Mouse (Mus musculus) heart, embryonic 12.5 days (tissue): ENCODE measurements around the gene Abcb5. TPM values are rescaled to one million over a fixed set of nuclear protein-coding genes. Genes with fewer than 3 reads are reported as not detected.

Source experiments
- ATAC-seq: fragments of 200-750 bp; cut with Nextera tagmentation; 2 replicates; pipeline ENCODE4 v1.8.0; 2017; ENCODE audit warnings: moderate TSS enrichment, moderate library complexity; ENCODE audit not compliant: insufficient number of reproducible peaks, low FRiP score
- H3K27ac ChIP-seq: fragments of 300-500 bp; sonication (generic); 2 replicates; pipeline ENCODE4 v1.5.1; 2016; ENCODE audit warnings: mild to moderate bottlenecking, moderate library complexity; ENCODE audit not compliant: poor library complexity, severe bottlenecking
- H3K27me3 ChIP-seq: fragments of 300-500 bp; sonication (generic); replicated peaks from 2 replicates; pipeline ENCODE4 v1.6.1; 2016; ENCODE audit warnings: mild to moderate bottlenecking, moderate library complexity
- H3K36me3 ChIP-seq: fragments of 300-500 bp; sonication (generic); 2 replicates; pipeline ENCODE4 v1.6.1; 2016; ENCODE audit warnings: mild to moderate bottlenecking, moderate library complexity
- H3K4me1 ChIP-seq: fragments of 300-500 bp; sonication (generic); replicated peaks from 2 replicates; pipeline ENCODE4 v1.6.1; 2016; ENCODE audit warnings: mild to moderate bottlenecking
- H3K4me2 ChIP-seq: fragments of 300-500 bp; sonication (generic); 2 replicates; pipeline ENCODE4 v1.6.1; 2016; ENCODE audit warnings: mild to moderate bottlenecking, moderate library complexity
- H3K4me3 ChIP-seq: fragments of 300-500 bp; sonication (generic); 2 replicates; pipeline ENCODE4 v1.5.1; 2016; ENCODE audit warnings: mild to moderate bottlenecking
- H3K9ac ChIP-seq: fragments of 300-500 bp; sonication (generic); 2 replicates; pipeline ENCODE4 v1.6.1; 2016; ENCODE audit warnings: mild to moderate bottlenecking, moderate library complexity
- H3K9me3 ChIP-seq: fragments of 300-500 bp; sonication (generic); replicated peaks from 2 replicates; pipeline ENCODE4 v1.6.1; 2016; ENCODE audit warnings: mild to moderate bottlenecking, moderate library complexity
- WGBS: fragments of 180-500 bp; shearing (Covaris S2); methylation state at CpG from one replicate; pipeline ENCODE4 v1.1.7; 2016; 5-methylcytosine and 5-hydroxymethylcytosine counted together
- polyA plus RNA-seq: library from polyadenylated mRNA; unstranded; fragments of >200 nt; fragmentation: Nextera tagmentation; extraction: Ambion mirVana; gene quantifications from 2 replicates; pipeline ENCODE4 v1.2.1, GENCODE M21; 2016

The Abcb5 gene
- polyA plus RNA-seq, 1 experiment from 2014 or later: not detected

DNA sequence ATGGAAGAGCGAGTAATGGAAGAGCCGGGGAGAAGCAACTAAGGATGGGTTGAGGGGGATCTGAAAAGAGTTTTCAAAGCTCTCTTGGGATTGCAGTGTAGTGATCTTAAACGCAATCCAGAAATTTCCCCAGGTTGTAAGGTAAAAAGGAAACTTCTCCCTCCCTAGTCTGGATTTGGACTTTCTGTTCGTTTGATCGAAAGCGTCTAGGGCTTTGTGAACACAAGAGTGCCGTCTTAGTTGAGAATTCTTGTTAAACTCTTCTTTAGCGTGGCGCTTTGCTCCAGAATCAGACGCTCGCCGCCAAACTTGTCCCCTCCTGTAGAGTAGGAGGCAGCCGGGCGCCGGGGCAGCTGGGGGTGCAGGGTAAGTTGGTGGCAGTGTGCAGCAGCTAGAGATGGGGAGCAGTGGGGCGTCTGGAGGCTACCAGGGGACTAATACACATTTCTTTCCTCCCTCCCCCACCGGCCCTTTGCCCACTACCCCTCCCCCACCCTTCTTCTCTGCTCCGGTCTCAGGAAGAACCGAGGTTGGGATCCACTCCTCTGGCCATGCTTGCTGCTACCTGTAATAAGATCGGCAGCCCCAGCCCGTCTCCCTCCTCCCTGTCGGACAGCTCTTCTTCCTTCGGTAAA is 118.2 kb downstream of the Abcb5 start:
- Histone ChIP-seq H3K9ac (no peak overlapping the region), H3K9me3 (no peaks in the 10 kb centered on the region), H3K4me3 (peak overlapping the region; percentile 56), H3K27ac (no peak overlapping the region), H3K36me3 (no peaks in the 10 kb centered on the region), H3K27me3 (peaks cover 61% of the 10 kb centered on the region), H3K4me2 (peak overlapping the region; percentile 88), H3K4me1 (peaks cover 24% of the 10 kb centered on the region)
- ATAC-seq: no peak
- 1% methylated on average over 23 of the region's 23 CpGs for WGBS

DNA sequence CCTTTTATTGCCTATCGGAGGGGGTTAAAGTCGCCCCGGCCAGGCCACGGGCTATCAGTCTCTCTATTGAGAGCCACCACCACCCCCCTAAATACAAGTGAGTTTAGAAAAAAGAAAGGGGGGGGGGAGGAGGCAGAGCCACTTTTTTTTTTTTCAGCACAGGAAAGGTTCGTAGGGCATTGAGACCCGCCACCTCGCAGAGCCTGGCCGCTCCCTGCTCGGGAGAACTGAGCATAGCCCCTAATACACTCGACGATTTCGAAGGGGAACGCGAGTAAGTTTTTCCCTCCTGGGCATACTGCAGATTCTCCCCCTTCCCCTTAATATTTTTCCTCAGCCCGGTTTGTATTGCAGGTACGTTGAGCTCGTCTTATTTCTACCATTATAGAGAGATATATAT is 118.8 kb downstream of the Abcb5 start:
- H3K9ac ChIP-seq: no peak overlapping the region
- no peaks in the 10 kb centered on the region for H3K36me3 ChIP-seq
- peaks cover 62% of the 10 kb centered on the region for H3K27me3 ChIP-seq
- H3K4me2 ChIP-seq: peak overlapping the region; percentile 88
- H3K27ac ChIP-seq: no peak overlapping the region
- ATAC-seq: no peak
- H3K4me3 ChIP-seq: peak overlapping the region; percentile 56
- no peaks in the 10 kb centered on the region for H3K9me3 ChIP-seq
- H3K4me1 ChIP-seq: peaks cover 27% of the 10 kb centered on the region
- under 1% methylated on average over 17 of the region's 17 CpGs for WGBS

DNA sequence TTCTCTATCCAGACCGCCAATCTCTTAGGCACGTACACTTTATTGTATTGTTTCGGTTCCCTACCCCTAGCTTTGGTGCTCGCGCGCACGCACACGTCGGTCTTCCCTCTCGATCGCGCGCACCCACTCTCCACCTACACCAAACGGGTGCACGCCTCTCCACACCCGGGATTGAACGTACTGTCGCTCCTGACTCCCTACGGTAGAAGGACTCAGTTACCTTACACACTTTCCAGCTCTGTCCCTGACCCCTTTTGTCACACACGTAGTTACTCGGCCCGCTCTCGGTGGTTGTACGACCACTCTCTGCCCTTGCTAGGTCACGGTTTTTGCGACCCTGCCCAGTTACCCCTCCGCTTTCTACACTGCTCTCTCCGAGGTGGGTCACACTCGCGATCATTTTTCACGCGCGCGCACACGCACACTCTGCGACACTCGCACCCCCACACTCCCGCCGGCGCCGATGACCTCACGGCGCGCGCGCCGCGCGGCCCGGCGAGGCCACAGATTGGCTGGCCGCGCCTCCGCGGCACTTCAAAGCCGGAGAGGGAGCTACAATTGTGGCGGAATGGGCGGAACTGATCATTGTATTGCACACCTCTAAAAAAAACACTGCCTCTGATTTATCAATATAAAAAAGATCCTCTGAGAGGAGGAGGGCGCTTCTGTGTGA is 119.4 kb downstream of the Abcb5 start:
- under 1% methylated on average over 59 of the region's 59 CpGs for WGBS
- peak overlapping the region; percentile 88 for H3K4me2 ChIP-seq
- H3K36me3 ChIP-seq: no peaks in the 10 kb centered on the region
- ATAC-seq: peak; percentile 47; the same call in 1 of the 2 replicates
- H3K27ac ChIP-seq: no peak overlapping the region
- peaks cover 59% of the 10 kb centered on the region for H3K27me3 ChIP-seq
- no peaks in the 10 kb centered on the region for H3K9me3 ChIP-seq
- 0 out of 2 replicates have a peak overlapping the region, but pooled peaks have one; percentile 51 for H3K9ac ChIP-seq
- peaks cover 27% of the 10 kb centered on the region for H3K4me1 ChIP-seq
- peak overlapping the region; percentile 56 for H3K4me3 ChIP-seq

DNA sequence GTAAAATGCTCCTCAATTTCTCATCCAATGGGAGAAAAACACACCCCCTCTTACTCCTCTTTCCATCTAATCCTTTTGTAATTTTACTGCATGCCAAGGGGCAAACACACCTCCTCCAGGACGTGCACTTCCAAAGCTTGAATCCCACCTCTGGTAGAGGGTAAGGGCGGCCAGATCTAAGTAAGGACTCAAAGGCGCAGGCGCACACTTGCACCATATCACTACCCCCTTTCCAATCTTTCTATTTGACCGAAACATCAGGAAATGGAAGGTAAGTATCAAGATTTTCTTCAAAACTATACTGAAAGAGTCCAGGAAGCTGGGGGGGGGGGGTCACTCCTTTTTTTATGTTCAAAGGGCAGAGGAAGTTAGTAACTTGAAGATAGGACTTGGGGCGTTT is 120.0 kb downstream of the Abcb5 start, which contains the start of gene Sp8:
Gene Sp8 (plus strand): TSS at position 109 of the 400 bp plus-strand sequence.
- Histone ChIP-seq H3K4me2 (peak within 1 kb of the TSS; percentile 88), H3K27me3 (peaks cover 64% of the 10 kb centered on the region), H3K27ac (no peak within 1 kb of the TSS), H3K36me3 (no peaks in the 10 kb centered on the region), H3K4me3 (peak within 1 kb of the TSS; percentile 56), H3K4me1 (peaks cover 27% of the 10 kb centered on the region), H3K9ac (0 out of 2 replicates have a peak within 1 kb of the TSS, but pooled peaks have one; percentile 51), H3K9me3 (no peaks in the 10 kb centered on the region)
- WGBS: 2% methylated on average over 6 of the region's 6 CpGs
- no peak for ATAC-seq

DNA sequence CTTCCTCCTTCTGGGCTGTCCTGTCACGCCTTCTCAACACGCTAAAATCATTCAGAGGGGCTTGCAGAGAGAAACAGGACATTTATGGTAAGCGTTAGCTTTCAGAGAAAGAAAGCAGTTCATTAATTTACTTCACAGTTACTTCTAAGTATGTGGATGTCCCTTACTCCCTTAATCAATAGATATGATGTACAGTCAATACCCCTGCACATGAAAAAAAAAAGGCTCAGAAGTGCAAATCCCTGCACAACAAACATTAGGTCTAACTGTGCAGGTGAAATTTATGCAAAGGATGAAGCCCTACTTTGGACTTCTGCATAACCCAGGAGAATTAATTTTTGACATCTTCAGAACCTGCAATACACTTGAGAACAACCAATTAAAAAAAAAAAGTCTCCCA is 120.9 kb downstream of the Abcb5 start:
- Histone ChIP-seq H3K27me3 (peaks cover 72% of the 10 kb centered on the region), H3K27ac (no peak overlapping the region), H3K36me3 (no peaks in the 10 kb centered on the region), H3K9me3 (no peaks in the 10 kb centered on the region), H3K4me1 (peaks cover 27% of the 10 kb centered on the region), H3K9ac (no peak overlapping the region), H3K4me2 (no peak overlapping the region), H3K4me3 (no peak overlapping the region)
- WGBS: 3% methylated on average over 3 of the region's 3 CpGs
- no peak for ATAC-seq

DNA sequence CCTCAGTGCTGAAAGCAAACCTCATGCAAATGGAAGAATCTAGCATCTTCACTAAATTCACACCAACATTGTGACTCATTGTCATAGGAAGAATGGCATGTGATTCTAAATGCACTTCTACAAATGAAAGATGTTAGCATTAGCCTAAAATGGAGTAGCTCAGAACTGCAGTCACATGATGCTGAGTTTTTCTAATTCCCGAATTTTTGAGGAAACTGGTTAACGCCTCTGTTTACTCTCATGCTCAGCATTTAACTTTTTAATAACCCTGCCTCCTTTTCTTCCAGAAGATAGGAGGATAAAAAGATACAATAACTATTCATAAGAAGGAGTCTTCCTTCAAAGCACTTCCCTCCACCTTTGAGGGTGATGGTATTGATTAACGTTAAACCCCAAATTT is 121.4 kb downstream of the Abcb5 start:
- no peak overlapping the region for H3K4me3 ChIP-seq
- H3K27me3 ChIP-seq: peaks cover 73% of the 10 kb centered on the region
- ATAC-seq: no peak
- H3K9me3 ChIP-seq: no peaks in the 10 kb centered on the region
- H3K27ac ChIP-seq: no peak overlapping the region
- no peaks in the 10 kb centered on the region for H3K36me3 ChIP-seq
- H3K4me2 ChIP-seq: no peak overlapping the region
- peaks cover 27% of the 10 kb centered on the region for H3K4me1 ChIP-seq
- H3K9ac ChIP-seq: no peak overlapping the region
- 7% methylated on average over 3 of the region's 3 CpGs for WGBS

DNA sequence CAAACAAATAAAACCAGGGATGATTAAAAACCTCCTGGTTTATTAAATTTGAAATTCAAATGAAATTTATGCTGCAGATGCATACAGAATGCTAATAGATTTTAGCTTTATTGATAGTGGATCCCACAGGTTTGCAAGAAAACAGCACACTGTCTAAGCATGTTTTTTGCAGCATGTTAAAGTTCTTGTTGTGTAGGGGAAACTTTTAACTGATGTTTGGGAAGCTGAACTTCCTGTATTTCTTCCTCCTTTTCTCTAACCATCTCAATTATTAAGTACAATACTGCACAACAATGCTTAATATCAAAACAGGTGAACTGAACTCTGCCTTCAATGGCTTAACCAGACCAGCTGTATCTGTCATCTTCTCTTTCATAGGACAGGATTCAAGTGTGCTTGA is 122.1 kb downstream of the Abcb5 start:
- Histone ChIP-seq H3K4me3 (no peak overlapping the region), H3K4me2 (no peak overlapping the region), H3K27ac (no peak overlapping the region), H3K9me3 (no peaks in the 10 kb centered on the region), H3K36me3 (no peaks in the 10 kb centered on the region), H3K9ac (no peak overlapping the region), H3K27me3 (peaks cover 71% of the 10 kb centered on the region), H3K4me1 (peaks cover 21% of the 10 kb centered on the region)
- no peak for ATAC-seq

DNA sequence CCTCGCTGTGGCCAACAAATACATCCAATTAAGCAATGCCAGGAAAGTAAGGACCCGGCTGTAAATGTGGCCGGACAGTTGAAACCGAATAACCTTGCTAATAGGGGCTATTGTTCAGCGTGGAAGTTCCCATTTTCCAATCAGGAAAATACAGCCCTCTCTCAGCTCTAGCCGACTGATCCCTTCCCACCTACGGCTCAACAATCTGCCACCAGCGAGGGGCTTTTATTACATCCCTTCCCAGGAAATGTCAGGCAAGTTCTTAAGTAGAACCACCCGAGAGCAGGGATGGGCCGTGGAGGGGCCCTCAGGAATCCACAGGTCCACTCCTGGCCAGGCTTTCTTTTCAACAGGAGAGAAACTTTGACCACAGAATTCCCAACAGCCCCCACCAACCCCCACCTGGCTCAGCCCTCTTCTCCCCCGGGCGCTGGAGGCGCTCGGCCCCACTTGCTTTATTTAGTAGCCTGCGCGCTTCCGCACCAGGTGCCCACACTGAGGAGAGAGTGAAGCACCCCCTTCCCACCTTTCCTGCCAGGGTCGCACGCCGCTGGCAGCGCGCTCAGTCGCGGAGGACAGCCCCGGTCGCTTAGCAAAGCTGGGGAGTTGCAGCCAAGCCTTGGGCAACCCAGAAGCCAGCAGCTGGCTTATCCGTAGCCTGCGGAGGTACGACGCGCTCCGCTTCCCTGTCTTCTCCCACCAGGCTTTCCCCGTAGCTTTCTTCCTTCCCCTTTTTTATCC is 123.4 kb downstream of the Abcb5 start:
- Histone ChIP-seq H3K9ac (no peak overlapping the region), H3K4me3 (peak overlapping the region; percentile 20), H3K27ac (no peak overlapping the region), H3K36me3 (no peaks in the 10 kb centered on the region), H3K27me3 (peaks cover 71% of the 10 kb centered on the region), H3K4me2 (peak overlapping the region; percentile 47), H3K4me1 (peaks cover 11% of the 10 kb centered on the region), H3K9me3 (no peaks in the 10 kb centered on the region)
- no peak for ATAC-seq
- WGBS: under 1% methylated on average over 33 of the region's 33 CpGs

DNA sequence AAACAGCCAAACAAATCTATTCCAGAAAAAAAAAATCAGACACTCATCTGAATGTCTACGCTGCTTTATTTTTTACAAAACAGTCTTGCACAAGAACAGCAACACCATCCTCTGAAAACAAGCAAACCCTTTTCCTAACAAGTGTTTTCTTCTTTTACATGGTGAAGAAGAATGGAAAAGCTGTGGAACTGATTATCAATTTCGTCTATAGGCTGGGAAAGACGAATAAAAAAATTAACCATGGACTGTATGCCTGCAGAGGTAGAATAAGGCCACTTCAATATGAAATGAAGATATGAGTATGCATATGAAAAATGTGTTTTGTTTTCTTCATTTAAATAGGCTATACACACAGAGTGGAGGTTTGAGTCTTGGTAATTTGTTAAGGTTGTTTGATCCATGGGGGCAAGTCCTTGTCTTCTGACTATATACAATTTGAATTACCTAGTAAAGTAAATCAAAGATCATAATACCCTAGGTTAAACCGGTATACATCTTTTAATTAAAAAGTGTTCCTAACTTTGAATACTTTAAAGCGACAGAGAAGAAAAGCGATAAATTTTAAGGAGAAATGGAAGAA is 124.2 kb downstream of the Abcb5 start:
- no peak overlapping the region for H3K9ac ChIP-seq
- 7% methylated on average over 6 of the region's 6 CpGs for WGBS
- H3K36me3 ChIP-seq: no peaks in the 10 kb centered on the region
- peaks cover 15% of the 10 kb centered on the region for H3K4me1 ChIP-seq
- H3K27ac ChIP-seq: no peak overlapping the region
- peaks cover 77% of the 10 kb centered on the region for H3K27me3 ChIP-seq
- H3K4me2 ChIP-seq: no peak overlapping the region
- no peaks in the 10 kb centered on the region for H3K9me3 ChIP-seq
- no peak overlapping the region for H3K4me3 ChIP-seq
- ATAC-seq: no peak

DNA sequence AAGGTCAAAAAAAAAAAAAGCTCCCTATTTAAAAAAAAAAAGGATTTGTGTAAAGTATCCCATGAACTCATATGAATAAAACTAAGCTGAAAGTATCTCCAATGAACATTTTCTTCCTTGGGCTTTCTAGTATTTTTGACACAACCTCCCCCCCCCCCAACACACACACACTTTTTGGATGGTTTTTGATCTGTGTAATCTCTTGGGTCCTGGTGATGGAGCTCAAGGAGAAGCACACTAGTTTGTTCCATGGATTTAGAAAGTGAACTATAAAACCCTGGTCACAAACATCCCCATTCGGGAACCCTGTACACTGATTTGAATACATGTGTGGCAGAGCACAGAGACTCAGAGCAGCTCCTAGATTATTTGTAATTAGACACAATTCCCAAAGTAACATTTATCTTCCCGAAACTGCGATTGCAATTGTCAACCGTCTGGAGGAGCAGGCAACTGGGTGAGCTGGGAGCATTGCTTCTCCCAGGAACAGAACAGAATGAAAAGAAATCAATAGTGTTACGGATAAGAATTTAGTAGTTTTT is 124.8 kb downstream of the Abcb5 start:
- H3K4me1 ChIP-seq: peaks cover 11% of the 10 kb centered on the region
- H3K9ac ChIP-seq: no peak overlapping the region
- H3K4me2 ChIP-seq: no peak overlapping the region
- no peak overlapping the region for H3K4me3 ChIP-seq
- no peak for ATAC-seq
- H3K27ac ChIP-seq: no peak overlapping the region
- no peaks in the 10 kb centered on the region for H3K9me3 ChIP-seq
- no peaks in the 10 kb centered on the region for H3K36me3 ChIP-seq
- WGBS: 4% methylated on average over 5 of the region's 5 CpGs
- H3K27me3 ChIP-seq: peaks cover 76% of the 10 kb centered on the region

DNA sequence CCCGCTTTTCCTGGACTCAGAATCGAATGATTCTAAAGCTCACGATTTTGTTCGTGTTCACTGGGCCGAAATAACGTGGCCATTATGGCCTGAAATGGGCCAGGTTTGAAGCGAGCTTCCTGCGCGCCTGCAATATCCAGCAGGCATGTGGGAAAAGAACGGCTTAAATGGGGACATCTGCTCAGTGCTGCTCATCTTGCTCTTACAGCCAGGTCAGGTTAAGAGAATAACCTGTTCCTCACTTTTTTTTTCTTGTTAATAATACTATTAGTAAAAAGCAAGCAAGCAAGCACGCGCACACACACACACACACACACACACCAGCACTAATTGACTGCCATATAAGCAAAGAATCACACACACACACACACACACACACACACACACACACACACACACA is 125.4 kb downstream of the Abcb5 start:
- Histone ChIP-seq H3K27ac (no peak overlapping the region), H3K4me1 (peaks cover 10% of the 10 kb centered on the region), H3K9me3 (no peaks in the 10 kb centered on the region), H3K9ac (no peak overlapping the region), H3K36me3 (no peaks in the 10 kb centered on the region), H3K4me3 (no peak overlapping the region), H3K4me2 (no peak overlapping the region), H3K27me3 (peaks cover 76% of the 10 kb centered on the region)
- ATAC-seq: no peak
- 4% methylated on average over 12 of the region's 12 CpGs for WGBS
